ENCODE assay signal across 2 mouse cellular contexts in genomic region chr11:4096054-4096984, GRCm38 (mm10).
TF ChIP-seq lines count a peak whose summit lies in the region.

No protein-coding gene starts in this region.

TF ChIP-seq in C2C12, 6 proteins besides CTCF, POLR2A, EP300 and RAD21 (continued from another document):
- peak; percentile 97 for TF ChIP-seq USF1 (IDR thresholded peaks at IDR 0.05; ENCODE audit: low read depth)

TF ChIP-seq in myocyte, 11 proteins besides CTCF, POLR2A, EP300 and RAD21 (continued from another document):
- TF ChIP-seq MYOG (IDR thresholded peaks at IDR 0.05; ENCODE audit: control insufficient read depth in 1 of 3, insufficient read depth in 1 of 3, insufficient read length in 2 of 3, low read depth in 2 of 3) (no peak), POLR2AphosphoS2 (IDR thresholded peaks at IDR 0.05; ENCODE audit: insufficient read length, low read depth) (peak; percentile 97), TCF12 (IDR thresholded peaks at IDR 0.05; ENCODE audit: insufficient read depth, poor library complexity, severe bottlenecking) (no peak), MAX (IDR thresholded peaks at IDR 0.05; ENCODE audit: low read depth) (no peak), CEBPB (IDR thresholded peaks at IDR 0.05; ENCODE audit: insufficient read depth, poor library complexity, severe bottlenecking) (no peak), MYOD1 (IDR thresholded peaks at IDR 0.05; ENCODE audit: control insufficient read depth in 1 of 3, insufficient read length in 2 of 3, low read depth in 2 of 3) (no peak), E2F4 (IDR thresholded peaks at IDR 0.05; ENCODE audit: insufficient read depth) (peak; percentile 47), USF1 (IDR thresholded peaks at IDR 0.05; ENCODE audit: low read depth) (peak; percentile 96), TCF3 (IDR thresholded peaks at IDR 0.05; ENCODE audit: insufficient read length, low read depth) (no peak), SRF (IDR thresholded peaks at IDR 0.05; ENCODE audit: control insufficient read depth, insufficient read length, low read depth) (peak; percentile 40)
TF ChIP-seq in myocyte: peak in this region for 5.
